Mouse (Mus musculus) kidney, postnatal 0 days (tissue): ENCODE data around the gene Gm28729. TPM values are rescaled to one million over a fixed set of nuclear protein-coding genes. Genes with fewer than 3 reads are reported as not detected.

Experiments used
- ATAC-seq: fragments of 200-750 bp; cut with Nextera tagmentation; replicated peaks from 2 replicates; pipeline ENCODE4 v1.8.0; 2017; ENCODE audit warnings: low read depth, moderate number of reproducible peaks, moderate TSS enrichment, moderate library complexity; ENCODE audit not compliant: low FRiP score
- DNase-seq: peaks from one replicate; pipeline ENCODE4 v3.0.0-alpha.2; 2016; ENCODE audit warnings: low spot score
- H3K27ac ChIP-seq: fragments of 300-500 bp; sonication (generic); 2 replicates; pipeline ENCODE4 v1.5.1; 2014; ENCODE audit warnings: mild to moderate bottlenecking
- H3K27me3 ChIP-seq: fragments of 300-500 bp; sonication (generic); 2 replicates; pipeline ENCODE4 v1.6.1; 2014; ENCODE audit warnings: low read length, mixed read lengths; ENCODE audit not compliant: insufficient read depth
- H3K36me3 ChIP-seq: fragments of 300-500 bp; sonication (generic); 2 replicates; pipeline ENCODE4 v1.6.1; 2014; ENCODE audit warnings: low read length, mixed read lengths; ENCODE audit not compliant: insufficient read depth
- H3K4me1 ChIP-seq: fragments of 300-500 bp; sonication (generic); replicated peaks from 2 replicates; pipeline ENCODE4 v1.6.1; 2014; ENCODE audit warnings: antibody characterized with exemption, low read length, mixed read lengths; ENCODE audit not compliant: insufficient read depth
- H3K4me2 ChIP-seq: fragments of 300-500 bp; sonication (generic); 2 replicates; pipeline ENCODE4 v1.6.1; 2014; ENCODE audit warnings: mild to moderate bottlenecking, low read length, moderate library complexity, mixed read lengths
- H3K4me3 ChIP-seq: fragments of 300-500 bp; sonication (generic); replicated peaks from 2 replicates; pipeline ENCODE4 v1.5.1; 2014; ENCODE audit warnings: low read depth, low read length
- H3K9ac ChIP-seq: fragments of 300-500 bp; sonication (generic); 2 replicates; pipeline ENCODE4 v1.6.1; 2014; ENCODE audit warnings: low read depth, low read length
- H3K9me3 ChIP-seq: fragments of 300-500 bp; sonication (generic); replicated peaks from 2 replicates; pipeline ENCODE4 v1.6.1; 2016; ENCODE audit warnings: low read length, inconsistent platforms, mixed read lengths
- CTCF ChIP-seq: IDR thresholded peaks from 2 replicates; pipeline ENCODE4 v1.5.1; 2016; ENCODE audit warnings: antibody characterized with exemption, low read depth, mild to moderate bottlenecking, moderate library complexity
- WGBS: fragments of 180-500 bp; shearing (Covaris S2); extraction: QIAGEN DNeasy Blood & Tissue Kit; methylation state at CpG from one replicate; pipeline ENCODE4 v1.1.7; 2014; 5-methylcytosine and 5-hydroxymethylcytosine counted together
- polyA plus RNA-seq: library from polyadenylated mRNA; unstranded; fragments of >200 nt; fragmentation: Nextera tagmentation; extraction: Ambion mirVana; gene quantifications from 2 replicates; pipeline ENCODE4 v1.2.1, GENCODE M21; 2015

Gm28729 gene
- polyA plus RNA-seq, 1 experiment from 2014 or later: 0.09 TPM

- no peaks in the 10 kb centered on the region for H3K9me3 ChIP-seq
- no peaks in the 10 kb centered on the region for H3K27me3 ChIP-seq
- ATAC-seq (no peak), DNase-seq (no peak)
- peaks cover 23% of the 10 kb centered on the region for H3K36me3 ChIP-seq
- TF ChIP-seq CTCF: no peak
- no peak overlapping the region for H3K4me2 ChIP-seq
- 78% methylated on average over 1 of the region's 1 CpGs for WGBS
- no peaks in the 10 kb centered on the region for H3K4me1 ChIP-seq
- H3K4me3 ChIP-seq: no peak overlapping the region
- H3K27ac ChIP-seq: no peak overlapping the region
- H3K9ac ChIP-seq: no peak overlapping the region
These were observed 33.5 kb upstream of the Gm28729 start for GRCm38 (mm10) chr9:96558594-96558993.

GRCm38 (mm10) chr9:96554095-96554494 is 29.0 kb upstream of the Gm28729 start:
- Histone ChIP-seq H3K36me3 (peaks cover 19% of the 10 kb centered on the region), H3K27me3 (no peaks in the 10 kb centered on the region)
- 87% methylated on average over 1 of the region's 1 CpGs for WGBS

GRCm38 (mm10) chr9:96545410-96545809 is 20.3 kb upstream of the Gm28729 start:
- no peaks in the 10 kb centered on the region for H3K4me1 ChIP-seq
- no peak for DNase-seq
- H3K27ac ChIP-seq: no peak overlapping the region
- 90% methylated on average over 13 of the region's 13 CpGs for WGBS
- H3K4me3 ChIP-seq: no peak overlapping the region
- no peak for ATAC-seq
- peaks cover 18% of the 10 kb centered on the region for H3K36me3 ChIP-seq
- no peak for TF ChIP-seq CTCF
- no peak overlapping the region for H3K4me2 ChIP-seq
- no peaks in the 10 kb centered on the region for H3K27me3 ChIP-seq
- no peak overlapping the region for H3K9ac ChIP-seq
- no peaks in the 10 kb centered on the region for H3K9me3 ChIP-seq

More at GRCm38 (mm10) chr9:96554095-96554494, 29.0 kb upstream of the Gm28729 start:
- H3K4me1 ChIP-seq: no peaks in the 10 kb centered on the region
- no peaks in the 10 kb centered on the region for H3K9me3 ChIP-seq
- peak; percentile 57 for TF ChIP-seq CTCF
- no peak overlapping the region for H3K9ac ChIP-seq
- no peak overlapping the region for H3K27ac ChIP-seq
- H3K4me2 ChIP-seq: no peak overlapping the region
- ATAC-seq (no peak), DNase-seq (no peak)
- no peak overlapping the region for H3K4me3 ChIP-seq

- Histone ChIP-seq H3K9me3 (no peaks in the 10 kb centered on the region), H3K27me3 (no peaks in the 10 kb centered on the region), H3K36me3 (peaks cover 18% of the 10 kb centered on the region), H3K4me2 (peak overlapping the region; percentile 34), H3K27ac (no peak overlapping the region), H3K9ac (no peak overlapping the region), H3K4me1 (no peaks in the 10 kb centered on the region), H3K4me3 (no peak overlapping the region)
- peak; percentile 51 for TF ChIP-seq CTCF
- ATAC-seq (no peak; the same call in 1 of the 2 replicates), DNase-seq (peak; percentile 71)
- WGBS: 40% methylated on average over 27 of the region's 27 CpGs
These were observed 18.9 kb upstream of the Gm28729 start for GRCm38 (mm10) chr9:96543643-96544640.

GRCm38 (mm10) chr9:96538916-96539315 is 13.9 kb upstream of the Gm28729 start:
- H3K4me2 ChIP-seq: no peak overlapping the region
- DNase-seq (no peak), ATAC-seq (no peak)
- no peak overlapping the region for H3K27ac ChIP-seq
- WGBS: 55% methylated on average over 10 of the region's 10 CpGs
- no peaks in the 10 kb centered on the region for H3K27me3 ChIP-seq
- peaks cover 13% of the 10 kb centered on the region for H3K36me3 ChIP-seq
- H3K4me3 ChIP-seq: no peak overlapping the region
- no peaks in the 10 kb centered on the region; the same call in 1 of the 2 replicates for H3K4me1 ChIP-seq
- no peak for TF ChIP-seq CTCF
- H3K9ac ChIP-seq: no peak overlapping the region
- no peaks in the 10 kb centered on the region for H3K9me3 ChIP-seq

- H3K27me3 ChIP-seq: no peaks in the 10 kb centered on the region
- no peak overlapping the region for H3K4me3 ChIP-seq
- TF ChIP-seq CTCF: no peak
- WGBS: 74% methylated on average over 6 of the region's 6 CpGs
- H3K4me1 ChIP-seq: no peaks in the 10 kb centered on the region; the same call in 1 of the 2 replicates
- no peaks in the 10 kb centered on the region for H3K9me3 ChIP-seq
- H3K9ac ChIP-seq: peak overlapping the region; percentile 76; the same call in 1 of the 2 replicates
- ATAC-seq (no peak), DNase-seq (no peak)
- H3K36me3 ChIP-seq: peaks cover 6% of the 10 kb centered on the region
- H3K27ac ChIP-seq: peak overlapping the region; percentile 78
- peak overlapping the region; percentile 76 for H3K4me2 ChIP-seq
These were observed 12.5 kb upstream of the Gm28729 start for GRCm38 (mm10) chr9:96537615-96537919.
